7 mouse cellular contexts compared by ENCODE assay signal in the genomic region with DNA sequence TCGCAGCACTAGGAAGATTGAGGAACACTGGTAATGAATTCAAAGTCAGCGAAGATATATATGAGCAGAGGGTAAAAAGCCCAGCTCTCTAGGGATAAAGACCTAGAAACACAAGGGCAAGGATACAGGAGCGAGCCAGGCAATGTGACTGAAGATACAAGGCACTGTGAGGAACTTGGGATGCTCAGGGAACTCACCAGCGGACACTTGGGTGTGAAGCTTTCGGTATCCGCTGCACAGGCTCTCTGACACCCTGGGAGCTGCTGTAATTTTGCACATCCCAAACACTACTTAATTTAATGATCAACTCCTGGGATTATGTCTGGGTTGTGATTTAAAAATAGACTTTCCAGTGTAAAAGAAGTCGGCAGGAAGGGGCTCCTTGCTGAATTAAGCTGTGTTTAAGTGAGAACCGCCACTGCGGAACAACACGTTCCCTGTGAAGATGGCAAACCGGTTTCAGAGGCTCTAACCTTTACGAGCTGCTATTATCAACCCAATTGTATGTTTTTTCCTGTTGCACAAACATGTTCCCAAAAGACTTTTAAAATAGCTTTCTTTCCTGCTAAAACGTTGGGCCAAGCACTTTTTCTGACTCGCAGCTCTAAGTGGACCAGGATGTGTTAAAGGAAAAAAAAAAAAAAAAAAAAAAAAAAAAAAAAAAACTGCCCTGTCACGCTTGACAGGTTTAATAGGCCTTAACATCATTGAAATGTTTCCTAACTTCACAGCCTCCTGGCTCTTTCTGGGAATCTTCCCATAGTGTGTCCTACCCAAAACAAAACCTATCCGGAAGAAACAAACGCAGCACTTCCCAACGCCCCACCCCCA. TPM values are rescaled to one million over a fixed set of nuclear protein-coding genes. Genes with fewer than 3 reads are reported as not detected.
DNase-seq lines count a peak whose midpoint lies in the region; ATAC-seq and TF ChIP-seq lines count a peak whose summit lies in the region.

No protein-coding gene starts in this region.

- DNase-seq in ES-E14 (ENCODE audit: low read depth, low spot score), result no peak
- DNase-seq in R1 (ENCODE audit: low read depth, low spot score), result peak; percentile 46
- peak; percentile 19 for DNase-seq in heart, postnatal 25 days (ENCODE audit: low spot score)
- no peak for DNase-seq in right cerebral cortex, postnatal 14 days
- DNase-seq in thymus, postnatal 4 days, result no peak

- H3K9me3 ChIP-seq in ES-E14 (ENCODE audit: control insufficient read depth, insufficient read depth, low read depth, low read length), result no peaks in the 10 kb centered on the region
- H3K9me3 ChIP-seq in liver, embryonic 12.5 days (replicated peaks), result no peaks in the 10 kb centered on the region

- ATAC-seq in liver, embryonic 12.5 days, result no peak
- no peak for ATAC-seq in cerebellum, adult (ENCODE audit: insufficient number of reproducible peaks, low FRiP score, low TSS enrichment)

- H3K4me3 ChIP-seq in ES-E14 (ENCODE audit: insufficient read depth in 1 of 2, low read depth in 1 of 2, low read length in 2 of 2, poor library complexity in 1 of 2, severe bottlenecking in 1 of 2), result no peak overlapping the region
- peak overlapping the region; percentile 43 for H3K4me3 ChIP-seq in liver, embryonic 12.5 days

- no peaks in the 10 kb centered on the region for H3K27me3 ChIP-seq in liver, embryonic 12.5 days (replicated peaks)

- 59% methylated on average over 18 of the region's 18 CpGs for WGBS in liver, embryonic 12.5 days (ENCODE audit: insufficient replicate concordance)

- in situ Hi-C loops in ES-E14 (cut with MboI; ENCODE audit: low sequenced_read_pairs in 2 of 2, unreplicated experiment in 2 of 2), result no loop called here

- no peak overlapping the region for H3K9ac ChIP-seq in ES-E14 (ENCODE audit: insufficient read depth, low read depth, low read length, poor library complexity, severe bottlenecking)
- H3K9ac ChIP-seq in liver, embryonic 12.5 days, result 0 out of 2 replicates have a peak overlapping the region, but pooled peaks have one; percentile 22

- H3K27ac ChIP-seq in ES-E14 (ENCODE audit: insufficient read depth, low read depth, low read length, poor library complexity, severe bottlenecking), result no peak overlapping the region
- 0 out of 2 replicates have a peak overlapping the region, but pooled peaks have one; percentile 10 for H3K27ac ChIP-seq in liver, embryonic 12.5 days

- no peaks in the 10 kb centered on the region for H3K4me1 ChIP-seq in ES-E14 (ENCODE audit: control insufficient read depth in 2 of 2, insufficient read depth in 2 of 2, low read length in 2 of 2, poor library complexity in 1 of 2)
- H3K4me1 ChIP-seq in liver, embryonic 12.5 days, result peaks cover 33% of the 10 kb centered on the region

- intact Hi-C loops in heart, postnatal 25 days (cut with DNase I), result loop anchor here (1.0 to 5.0 kb wide), 3 partner anchors 38 to 204 kb away; no protein-coding TSS in a partner anchor

- H3K4me2 ChIP-seq in liver, embryonic 12.5 days, result peak overlapping the region; percentile 57

- no peaks in the 10 kb centered on the region for H3K36me3 ChIP-seq in ES-E14 (ENCODE audit: control insufficient read depth, insufficient read depth, low read length, poor library complexity, severe bottlenecking)
- no peaks in the 10 kb centered on the region for H3K36me3 ChIP-seq in liver, embryonic 12.5 days

TF ChIP-seq in ES-E14, 5 proteins besides CTCF, POLR2A, EP300 and RAD21:
- peak; percentile 93 for TF ChIP-seq ZNF384 (IDR thresholded peaks at IDR 0.05; ENCODE audit: low read depth, low read length)
- TF ChIP-seq HCFC1 (IDR thresholded peaks at IDR 0.05; ENCODE audit: borderline replicate concordance, insufficient read depth, low read length), result no peak
- no peak for TF ChIP-seq ZC3H11A (IDR thresholded peaks at IDR 0.05; ENCODE audit: borderline replicate concordance, low read depth, low read length)
- TF ChIP-seq CHD2 (IDR thresholded peaks at IDR 0.05; ENCODE audit: low read depth, low read length), result no peak
- TF ChIP-seq MAFK (IDR thresholded peaks at IDR 0.05; ENCODE audit: insufficient read depth, low read depth, low read length), result 0 out of 2 replicates have a peak, but pooled peaks have one; percentile 47

RNA-seq across cellular contexts. Expression of a gene that starts 38.4 kb away (rescaled TPM):
- 1.0 and 1.2 TPM in 2 replicates for total RNA-seq in ES-E14 (2012; rRNA removed)
- total RNA-seq in heart, postnatal 25 days (2021), result 10 to 100 TPM; 32.3 to 41.2 TPM
- polyA plus RNA-seq in liver, embryonic 12.5 days (2016; fragmentation: Nextera tagmentation; extraction: Ambion mirVana), result 22.1 and 24.6 TPM in 2 replicates

Comparison
In these comparisons a context has a peak if more than half of its experiments do, and no peak if none do; other contexts are left out.
1. DNase-seq: peak in R1 (single experiment) and heart, postnatal 25 days (single experiment); none in ES-E14 (single experiment), right cerebral cortex, postnatal 14 days (single experiment) and thymus, postnatal 4 days (single experiment).
2. RNA of a gene that starts 38.4 kb away (total RNA-seq): 32.3 to 41.2 TPM in heart, postnatal 25 days; 1.0 to 1.2 TPM in ES-E14; every median in the first group is over 10 times any median in the second.